Mouse (Mus musculus): ENCODE measurements around the gene Pate4. TPM values are rescaled to one million over a fixed set of nuclear protein-coding genes. Genes with fewer than 3 reads are reported as not detected.

The Pate4 gene
- polyA plus RNA-seq, 1 experiment from 2014 or later: not detected

- 0 out of 2 replicates have a peak, but pooled peaks cover 4% of the 10 kb centered on the region for H3K27me3 ChIP-seq (ENCODE audit: control insufficient read depth, insufficient read depth, low read length)
- DNase-seq (ENCODE audit: low spot score) (no peak), ATAC-seq (replicated peaks; ENCODE audit: low FRiP score) (peak; percentile 3; the same call in 1 of the 2 replicates)
- peaks cover 3% of the 10 kb centered on the region; the same call in 1 of the 2 replicates for H3K36me3 ChIP-seq (ENCODE audit: control insufficient read depth, insufficient read depth, low read length)
- H3K9me3 ChIP-seq (ENCODE audit: control insufficient read depth, low read length): no peaks in the 10 kb centered on the region
- no peaks in the 10 kb centered on the region; the same call in 1 of the 2 replicates for H3K4me1 ChIP-seq (replicated peaks; ENCODE audit: control insufficient read depth, insufficient read depth, low read length)
- H3K4me2 ChIP-seq (ENCODE audit: low read depth, low read length, severe bottlenecking): peak overlapping the region; percentile 57
- peak overlapping the region; percentile 92 for H3K9ac ChIP-seq (ENCODE audit: low read length)
- 11% methylated on average over 5 of the region's 5 CpGs for WGBS
- H3K27ac ChIP-seq (ENCODE audit: low read depth, low read length): no peak overlapping the region
- H3K4me3 ChIP-seq (ENCODE audit: low read depth, low read length): peak overlapping the region; percentile 75
Measured at GRCm38 (mm10) chr9:35570663-35571062, 41.1 kb downstream of the Pate4 start.

GRCm38 (mm10) chr9:35569571-35570534, 41.9 kb downstream of the Pate4 start, which contains the start of the genes Pate2 and Hyls1:
Gene Pate2, plus strand, starts transcription at chr9:35570284.
Gene Hyls1, minus strand, starts transcription at chr9:35570398.
- ATAC-seq (replicated peaks; ENCODE audit: low FRiP score) (peak; percentile 97), DNase-seq (ENCODE audit: low spot score) (peak; percentile 95)
- Histone ChIP-seq H3K4me1 (replicated peaks; ENCODE audit: control insufficient read depth, insufficient read depth, low read length) (no peaks in the 10 kb centered on the region; the same call in 1 of the 2 replicates), H3K4me2 (ENCODE audit: low read depth, low read length, severe bottlenecking) (peak within 1 kb of the TSS; percentile 57), H3K4me3 (ENCODE audit: low read depth, low read length) (peak within 1 kb of the TSS; percentile 75), H3K27me3 (ENCODE audit: control insufficient read depth, insufficient read depth, low read length) (0 out of 2 replicates have a peak, but pooled peaks cover 4% of the 10 kb centered on the region), H3K9me3 (ENCODE audit: control insufficient read depth, low read length) (no peaks in the 10 kb centered on the region), H3K27ac (ENCODE audit: low read depth, low read length) (peak within 1 kb of the TSS; percentile 79), H3K9ac (ENCODE audit: low read length) (peak within 1 kb of the TSS; percentile 92), H3K36me3 (ENCODE audit: control insufficient read depth, insufficient read depth, low read length) (peaks cover 3% of the 10 kb centered on the region; the same call in 1 of the 2 replicates)
- WGBS: under 1% methylated on average over 80 of the region's 86 CpGs

GRCm38 (mm10) chr9:35567995-35568394, 43.7 kb downstream of the Pate4 start:
- Histone ChIP-seq H3K36me3 (ENCODE audit: control insufficient read depth, insufficient read depth, low read length) (peaks cover 3% of the 10 kb centered on the region; the same call in 1 of the 2 replicates), H3K27me3 (ENCODE audit: control insufficient read depth, insufficient read depth, low read length) (no peaks in the 10 kb centered on the region), H3K9ac (ENCODE audit: low read length) (no peak overlapping the region), H3K4me1 (replicated peaks; ENCODE audit: control insufficient read depth, insufficient read depth, low read length) (no peaks in the 10 kb centered on the region), H3K4me3 (ENCODE audit: low read depth, low read length) (no peak overlapping the region), H3K27ac (ENCODE audit: low read depth, low read length) (no peak overlapping the region), H3K9me3 (ENCODE audit: control insufficient read depth, low read length) (no peaks in the 10 kb centered on the region), H3K4me2 (ENCODE audit: low read depth, low read length, severe bottlenecking) (no peak overlapping the region)
- ATAC-seq (replicated peaks; ENCODE audit: low FRiP score): no peak
- 87% methylated on average over 3 of the region's 3 CpGs for WGBS
- no peak for DNase-seq (ENCODE audit: low spot score)

- no peak for ATAC-seq (replicated peaks; ENCODE audit: low FRiP score)
- DNase-seq (ENCODE audit: low spot score): no peak
- no peaks in the 10 kb centered on the region for H3K9me3 ChIP-seq (ENCODE audit: control insufficient read depth, low read length)
- H3K36me3 ChIP-seq (ENCODE audit: control insufficient read depth, insufficient read depth, low read length): peaks cover 10% of the 10 kb centered on the region; the same call in 1 of the 2 replicates
- no peaks in the 10 kb centered on the region for H3K4me1 ChIP-seq (replicated peaks; ENCODE audit: control insufficient read depth, insufficient read depth, low read length)
- no peaks in the 10 kb centered on the region for H3K27me3 ChIP-seq (ENCODE audit: control insufficient read depth, insufficient read depth, low read length)
- no peak overlapping the region for H3K4me3 ChIP-seq (ENCODE audit: low read depth, low read length)
- WGBS: 90% methylated on average over 5 of the region's 5 CpGs
- no peak overlapping the region for H3K9ac ChIP-seq (ENCODE audit: low read length)
- H3K27ac ChIP-seq (ENCODE audit: low read depth, low read length): no peak overlapping the region
- H3K4me2 ChIP-seq (ENCODE audit: low read depth, low read length, severe bottlenecking): no peak overlapping the region
Measured at GRCm38 (mm10) chr9:35564536-35565240, 47.1 kb downstream of the Pate4 start.

GRCm38 (mm10) chr9:35561583-35561982, 50.2 kb downstream of the Pate4 start:
- WGBS: 90% methylated on average over 6 of the region's 6 CpGs
- Histone ChIP-seq H3K27ac (ENCODE audit: low read depth, low read length) (no peak overlapping the region), H3K36me3 (ENCODE audit: control insufficient read depth, insufficient read depth, low read length) (peaks cover 10% of the 10 kb centered on the region; the same call in 1 of the 2 replicates), H3K9me3 (ENCODE audit: control insufficient read depth, low read length) (no peaks in the 10 kb centered on the region), H3K4me3 (ENCODE audit: low read depth, low read length) (no peak overlapping the region), H3K27me3 (ENCODE audit: control insufficient read depth, insufficient read depth, low read length) (peaks cover 4% of the 10 kb centered on the region; the same call in 1 of the 2 replicates), H3K4me1 (replicated peaks; ENCODE audit: control insufficient read depth, insufficient read depth, low read length) (no peaks in the 10 kb centered on the region; the same call in 1 of the 2 replicates), H3K9ac (ENCODE audit: low read length) (no peak overlapping the region), H3K4me2 (ENCODE audit: low read depth, low read length, severe bottlenecking) (no peak overlapping the region)
- DNase-seq (ENCODE audit: low spot score) (no peak), ATAC-seq (replicated peaks; ENCODE audit: low FRiP score) (no peak)

GRCm38 (mm10) chr9:35561076-35561475, 50.7 kb downstream of the Pate4 start:
- H3K4me1 ChIP-seq (replicated peaks; ENCODE audit: control insufficient read depth, insufficient read depth, low read length): no peaks in the 10 kb centered on the region; the same call in 1 of the 2 replicates
- 91% methylated on average over 11 of the region's 11 CpGs for WGBS
- no peak overlapping the region for H3K4me2 ChIP-seq (ENCODE audit: low read depth, low read length, severe bottlenecking)
- DNase-seq (ENCODE audit: low spot score) (no peak), ATAC-seq (replicated peaks; ENCODE audit: low FRiP score) (no peak)
- no peak overlapping the region for H3K27ac ChIP-seq (ENCODE audit: low read depth, low read length)
- H3K27me3 ChIP-seq (ENCODE audit: control insufficient read depth, insufficient read depth, low read length): peaks cover 4% of the 10 kb centered on the region; the same call in 1 of the 2 replicates
- no peak overlapping the region for H3K9ac ChIP-seq (ENCODE audit: low read length)
- no peaks in the 10 kb centered on the region for H3K9me3 ChIP-seq (ENCODE audit: control insufficient read depth, low read length)
- H3K4me3 ChIP-seq (ENCODE audit: low read depth, low read length): no peak overlapping the region
- H3K36me3 ChIP-seq (ENCODE audit: control insufficient read depth, insufficient read depth, low read length): peaks cover 7% of the 10 kb centered on the region; the same call in 1 of the 2 replicates

GRCm38 (mm10) chr9:35559009-35559890, 52.5 kb downstream of the Pate4 start:
- Histone ChIP-seq H3K4me3 (ENCODE audit: low read depth, low read length) (peak overlapping the region; percentile 65), H3K9ac (ENCODE audit: low read length) (peak overlapping the region; percentile 69), H3K9me3 (ENCODE audit: control insufficient read depth, low read length) (no peaks in the 10 kb centered on the region), H3K27me3 (ENCODE audit: control insufficient read depth, insufficient read depth, low read length) (peaks cover 4% of the 10 kb centered on the region; the same call in 1 of the 2 replicates), H3K36me3 (ENCODE audit: control insufficient read depth, insufficient read depth, low read length) (peaks cover 7% of the 10 kb centered on the region; the same call in 1 of the 2 replicates), H3K27ac (ENCODE audit: low read depth, low read length) (peak overlapping the region; percentile 20; the same call in 1 of the 2 replicates), H3K4me2 (ENCODE audit: low read depth, low read length, severe bottlenecking) (peak overlapping the region; percentile 92), H3K4me1 (replicated peaks; ENCODE audit: control insufficient read depth, insufficient read depth, low read length) (no peaks in the 10 kb centered on the region; the same call in 1 of the 2 replicates)
- DNase-seq (ENCODE audit: low spot score) (peak; percentile 92), ATAC-seq (replicated peaks; ENCODE audit: low FRiP score) (peak; percentile 92)
- WGBS: 3% methylated on average over 31 of the region's 31 CpGs

Measured in forebrain, embryonic 11.5 days (tissue).